Mouse (Mus musculus) erythroid progenitor cell, adult 5-6 weeks (primary cell): Measurements from ENCODE around the gene Zswim3. TPM values are rescaled to one million over a fixed set of nuclear protein-coding genes. Genes with fewer than 3 reads are reported as not detected.

Source experiments
- ATAC-seq: replicated peaks from 2 replicates; pipeline ENCODE4 v1.8.0; 2016; ENCODE audit warnings: moderate number of reproducible peaks, mild to moderate bottlenecking, moderate TSS enrichment, inconsistent platforms; ENCODE audit not compliant: poor library complexity, low FRiP score, severe bottlenecking
- total RNA-seq, 2 experiments: library from RNA; stranded (forward) in 1 of 2; stranded (reverse) in 1 of 2; fragments of 150-400 nt in 1 of 2; fragments of 186-747, 209-891 nt in 1 of 2; gene quantifications; 2 replicates each; pipeline versions ENCODE4 v1.2.3 to v1.2.4; 2015 to 2017; ENCODE audit warnings: low replicate concordance in 2 of 2

The Zswim3 gene
- total RNA-seq, 2 experiments from 2014 or later, result 2.3 to 2.5 TPM

- no peak for ATAC-seq
Observed at GRCm38 (mm10) chr2:164868491-164868890, 63.6 kb downstream of the Zswim3 start.

Other genes starting within 250 kb of the Zswim3 start
- gene Wfdc2, start 242.7 kb upstream of the Zswim3 start, total RNA-seq (2015; ENCODE audit: low replicate concordance), result not detected in 2 replicates
- gene Wfdc2, start 242.7 kb upstream of the Zswim3 start, total RNA-seq (2017; ENCODE audit: low replicate concordance), result not detected in 2 replicates
- not detected in 2 replicates for gene Spint3, start 231.6 kb upstream of the Zswim3 start, total RNA-seq (2015; ENCODE audit: low replicate concordance)
- gene Spint3, start 231.6 kb upstream of the Zswim3 start, total RNA-seq (2017; ENCODE audit: low replicate concordance), result not detected in 2 replicates
- gene Wfdc6a, start 219.7 kb upstream of the Zswim3 start, total RNA-seq (2015; ENCODE audit: low replicate concordance), result not detected in 2 replicates
- gene Wfdc6a, start 219.7 kb upstream of the Zswim3 start, total RNA-seq (2017; ENCODE audit: low replicate concordance), result not detected in 2 replicates
- not detected in 2 replicates for gene Eppin, start 211.5 kb upstream of the Zswim3 start, total RNA-seq (2015; ENCODE audit: low replicate concordance)
- gene Eppin, start 211.5 kb upstream of the Zswim3 start, total RNA-seq (2017; ENCODE audit: low replicate concordance), result not detected in 2 replicates
- gene Wfdc6b, start 191.6 kb upstream of the Zswim3 start, total RNA-seq (2015; ENCODE audit: low replicate concordance), result not detected in 2 replicates
- not detected in 2 replicates for gene Wfdc6b, start 191.6 kb upstream of the Zswim3 start, total RNA-seq (2017; ENCODE audit: low replicate concordance)
- not detected in 2 replicates for gene Wfdc8, start 191.5 kb upstream of the Zswim3 start, total RNA-seq (2015; ENCODE audit: low replicate concordance)
- not detected in 2 replicates for gene Wfdc8, start 191.5 kb upstream of the Zswim3 start, total RNA-seq (2017; ENCODE audit: low replicate concordance)
- gene Wfdc16, start 166.3 kb upstream of the Zswim3 start, total RNA-seq (2015; ENCODE audit: low replicate concordance), result not detected in 2 replicates
- gene Wfdc16, start 166.3 kb upstream of the Zswim3 start, total RNA-seq (2017; ENCODE audit: low replicate concordance), result not detected in 2 replicates
- gene Wfdc10, start 149.1 kb upstream of the Zswim3 start, total RNA-seq (2015; ENCODE audit: low replicate concordance), result not detected in 2 replicates
- gene Wfdc10, start 149.1 kb upstream of the Zswim3 start, total RNA-seq (2017; ENCODE audit: low replicate concordance), result not detected in 2 replicates
- gene Wfdc9, start 148.5 kb upstream of the Zswim3 start, total RNA-seq (2015; ENCODE audit: low replicate concordance), result not detected in 2 replicates
- not detected in 2 replicates for gene Wfdc9, start 148.5 kb upstream of the Zswim3 start, total RNA-seq (2017; ENCODE audit: low replicate concordance)
- not detected in 2 replicates for gene Wfdc11, start 131.0 kb upstream of the Zswim3 start, total RNA-seq (2015; ENCODE audit: low replicate concordance)
- not detected in 2 replicates for gene Wfdc11, start 131.0 kb upstream of the Zswim3 start, total RNA-seq (2017; ENCODE audit: low replicate concordance)
- gene Wfdc13, start 120.0 kb upstream of the Zswim3 start, total RNA-seq (2015; ENCODE audit: low replicate concordance), result not detected in 2 replicates
- gene Wfdc13, start 120.0 kb upstream of the Zswim3 start, total RNA-seq (2017; ENCODE audit: low replicate concordance), result not detected in 2 replicates
- gene Spint4, start 106.6 kb upstream of the Zswim3 start, total RNA-seq (2015; ENCODE audit: low replicate concordance), result not detected in 2 replicates
- gene Spint4, start 106.6 kb upstream of the Zswim3 start, total RNA-seq (2017; ENCODE audit: low replicate concordance), result not detected in 2 replicates
- not detected in 2 replicates for gene Spint5, start 89.8 kb upstream of the Zswim3 start, total RNA-seq (2015; ENCODE audit: low replicate concordance)
- not detected in 2 replicates for gene Spint5, start 89.8 kb upstream of the Zswim3 start, total RNA-seq (2017; ENCODE audit: low replicate concordance)
- 4.2 and 6.1 TPM in 2 replicates for gene Wfdc3, start 59.2 kb upstream of the Zswim3 start, total RNA-seq (2015; ENCODE audit: low replicate concordance)
- 2.3 and 2.8 TPM in 2 replicates for gene Wfdc3, start 59.2 kb upstream of the Zswim3 start, total RNA-seq (2017; ENCODE audit: low replicate concordance)
- gene Dnttip1, start 59.1 kb upstream of the Zswim3 start, total RNA-seq (2015; ENCODE audit: low replicate concordance), result 64.6 and 69.2 TPM in 2 replicates
- 44.0 and 58.0 TPM in 2 replicates for gene Dnttip1, start 59.1 kb upstream of the Zswim3 start, total RNA-seq (2017; ENCODE audit: low replicate concordance)
- gene Ube2c, start 35.2 kb upstream of the Zswim3 start, total RNA-seq (2015; ENCODE audit: low replicate concordance), result 1,168 and 1,264 TPM in 2 replicates
- gene Ube2c, start 35.2 kb upstream of the Zswim3 start, total RNA-seq (2017; ENCODE audit: low replicate concordance), result 649 and 1,020 TPM in 2 replicates
- gene Tnnc2, start 25.1 kb upstream of the Zswim3 start, total RNA-seq (2015; ENCODE audit: low replicate concordance), result not detected in 2 replicates
- not detected in 2 replicates for gene Tnnc2, start 25.1 kb upstream of the Zswim3 start, total RNA-seq (2017; ENCODE audit: low replicate concordance)
- gene Snx21, start 19.3 kb upstream of the Zswim3 start, total RNA-seq (2015; ENCODE audit: low replicate concordance), result not detected in 2 replicates
- 0.13 TPM in 1 of 2 replicates, not detected in the other for gene Snx21, start 19.3 kb upstream of the Zswim3 start, total RNA-seq (2017; ENCODE audit: low replicate concordance)
- 23.8 and 30.6 TPM in 2 replicates for gene Acot8, start 216 bp upstream of the Zswim3 start, total RNA-seq (2015; ENCODE audit: low replicate concordance)
- 33.6 and 58.4 TPM in 2 replicates for gene Acot8, start 216 bp upstream of the Zswim3 start, total RNA-seq (2017; ENCODE audit: low replicate concordance)
- 1.1 and 5.4 TPM in 2 replicates for gene Zswim1, start 17.6 kb downstream of the Zswim3 start, total RNA-seq (2015; ENCODE audit: low replicate concordance)
- 0.30 TPM in 1 of 2 replicates, not detected in the other for gene Zswim1, start 17.6 kb downstream of the Zswim3 start, total RNA-seq (2017; ENCODE audit: low replicate concordance)
- gene Spata25, start 23.4 kb downstream of the Zswim3 start, total RNA-seq (2015; ENCODE audit: low replicate concordance), result not detected in 2 replicates
- not detected in 2 replicates for gene Spata25, start 23.4 kb downstream of the Zswim3 start, total RNA-seq (2017; ENCODE audit: low replicate concordance)
- 34.0 and 35.3 TPM in 2 replicates for gene Ctsa, start 27.8 kb downstream of the Zswim3 start, total RNA-seq (2015; ENCODE audit: low replicate concordance)
- 38.9 and 43.0 TPM in 2 replicates for gene Ctsa, start 27.8 kb downstream of the Zswim3 start, total RNA-seq (2017; ENCODE audit: low replicate concordance)
- not detected in 2 replicates for gene Neurl2, start 28.4 kb downstream of the Zswim3 start, total RNA-seq (2015; ENCODE audit: low replicate concordance)
- gene Neurl2, start 28.4 kb downstream of the Zswim3 start, total RNA-seq (2017; ENCODE audit: low replicate concordance), result 1.2 TPM in 1 of 2 replicates, not detected in the other
- gene Pltp, start 52.6 kb downstream of the Zswim3 start, total RNA-seq (2015; ENCODE audit: low replicate concordance), result 1.3 and 5.0 TPM in 2 replicates
- 0.23 TPM in 1 of 2 replicates, not detected in the other for gene Pltp, start 52.6 kb downstream of the Zswim3 start, total RNA-seq (2017; ENCODE audit: low replicate concordance)
- 57.7 and 71.3 TPM in 2 replicates for gene Pcif1, start 74.2 kb downstream of the Zswim3 start, total RNA-seq (2015; ENCODE audit: low replicate concordance)
- gene Pcif1, start 74.2 kb downstream of the Zswim3 start, total RNA-seq (2017; ENCODE audit: low replicate concordance), result 36.3 and 42.7 TPM in 2 replicates
- gene Zfp335, start 106.7 kb downstream of the Zswim3 start, total RNA-seq (2015; ENCODE audit: low replicate concordance), result 25.2 and 25.6 TPM in 2 replicates
- gene Zfp335, start 106.7 kb downstream of the Zswim3 start, total RNA-seq (2017; ENCODE audit: low replicate concordance), result 14.9 and 16.3 TPM in 2 replicates
- gene Mmp9, start 135.7 kb downstream of the Zswim3 start, total RNA-seq (2015; ENCODE audit: low replicate concordance), result 41.1 and 44.7 TPM in 2 replicates
- gene Mmp9, start 135.7 kb downstream of the Zswim3 start, total RNA-seq (2017; ENCODE audit: low replicate concordance), result 21.5 and 25.3 TPM in 2 replicates
- gene Slc12a5, start 155.7 kb downstream of the Zswim3 start, total RNA-seq (2015; ENCODE audit: low replicate concordance), result not detected in 2 replicates
- not detected in 2 replicates for gene Slc12a5, start 155.7 kb downstream of the Zswim3 start, total RNA-seq (2017; ENCODE audit: low replicate concordance)
- 8.4 and 9.0 TPM in 2 replicates for gene Ncoa5, start 229.8 kb downstream of the Zswim3 start, total RNA-seq (2015; ENCODE audit: low replicate concordance)
- gene Ncoa5, start 229.8 kb downstream of the Zswim3 start, total RNA-seq (2017; ENCODE audit: low replicate concordance), result 13.5 and 20.0 TPM in 2 replicates